In the genomic region with DNA sequence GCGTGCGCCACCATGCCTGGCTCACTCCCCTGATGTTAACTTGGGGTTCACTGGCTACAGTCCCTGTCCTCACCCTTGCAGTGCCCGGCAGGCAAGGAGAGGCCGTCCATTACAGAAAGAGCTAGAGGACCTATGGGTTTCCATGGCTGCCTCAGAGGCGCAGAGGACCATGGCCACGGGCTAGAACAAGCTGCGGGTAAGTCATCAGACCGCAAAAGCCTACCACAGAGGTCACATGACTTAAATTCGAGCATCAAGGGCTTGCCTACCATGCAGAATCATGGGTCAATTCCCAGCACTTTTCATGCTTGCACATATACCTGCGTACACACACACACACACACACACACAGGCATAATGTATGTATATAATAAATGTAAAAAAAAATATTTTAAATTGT, we compare ENCODE assay signal across 28 mouse cellular contexts. TPM values are rescaled to one million over a fixed set of nuclear protein-coding genes. Genes with fewer than 3 reads are reported as not detected.
DNase-seq lines count a peak whose midpoint lies in the region; ATAC-seq and TF ChIP-seq lines count a peak whose summit lies in the region.
"Had no signal": no experiment of that assay in that cellular context is flagged by ENCODE, and none has a peak within 500 bp of the region (broad histone marks: within the 10 kb centered on the region; RNA-seq: fewer than 3 reads in every experiment).

No protein-coding gene starts in this region.

- no peak for TF ChIP-seq CTCF in thymus, adult 2 months (IDR thresholded peaks at IDR 0.05; ENCODE audit: borderline replicate concordance, control insufficient read depth, extremely low read depth, insufficient read depth, low read length, poor library complexity)
- no peak for TF ChIP-seq CTCF in CH12.LX (conservative IDR thresholded peaks at IDR 0.05 in 1 of 2, IDR thresholded peaks at IDR 0.05 in 1 of 2; ENCODE audit: low read depth in 2 of 2, low read length in 2 of 2)
- no peak for TF ChIP-seq CTCF in stomach, postnatal 0 days (IDR thresholded peaks at IDR 0.05; ENCODE audit: low read depth)

- no peaks in the 10 kb centered on the region for H3K79me2 ChIP-seq in CH12.LX (replicated peaks; ENCODE audit: control insufficient read depth, extremely low read depth, insufficient read depth, poor library complexity, severe bottlenecking)

- no peak overlapping the region for H3K9ac ChIP-seq in CH12.LX (ENCODE audit: insufficient read depth, low read depth)
- no peak overlapping the region for H3K9ac ChIP-seq in stomach, postnatal 0 days (ENCODE audit: low read length)
- H3K9ac ChIP-seq: embryonic facial prominence, embryonic 15.5 days; forebrain, embryonic 13.5 days; heart, embryonic 12.5 days; hindbrain, embryonic 14.5 days; liver, embryonic 15.5 days; neural tube, embryonic 12.5 days had no signal

- dilution Hi-C loops in CH12.LX (cut with MboI; ENCODE audit: extremely low pct_ligation_motif_present, extremely low pct_unique_long_range_greater_than_20kb, low sequenced_read_pairs): no loop called here

- peaks cover 31% of the 10 kb centered on the region for H3K4me1 ChIP-seq in thymus, adult 2 months (replicated peaks; ENCODE audit: control insufficient read depth, insufficient read depth, low read length)
- H3K4me1 ChIP-seq in CH12.LX (ENCODE audit: control insufficient read depth in 1 of 2, insufficient read depth in 2 of 2): peaks cover 13 to 81% of the 10 kb centered on the region in 2 experiments
- no peaks in the 10 kb centered on the region for H3K4me1 ChIP-seq in stomach, postnatal 0 days (replicated peaks; ENCODE audit: control insufficient read depth, insufficient read depth)
- H3K4me1 ChIP-seq: forebrain, embryonic 13.5 days; liver, embryonic 15.5 days; neural tube, embryonic 12.5 days had no signal

- no peak for TF ChIP-seq EP300 in CH12.LX (IDR thresholded peaks at IDR 0.05; ENCODE audit: low read length)
- no peak for TF ChIP-seq EP300 in stomach, postnatal 0 days (optimal IDR thresholded peaks at IDR 0.05)

- no peak for TF ChIP-seq RAD21 in CH12.LX (IDR thresholded peaks at IDR 0.05; ENCODE audit: low read depth, low read length)

- no peak overlapping the region for H3K4me2 ChIP-seq in CH12.LX (ENCODE audit: insufficient read depth, low read depth, poor library complexity, severe bottlenecking)
- no peak overlapping the region for H3K4me2 ChIP-seq in stomach, postnatal 0 days (replicated peaks; ENCODE audit: low read depth)
- H3K4me2 ChIP-seq: embryonic facial prominence, embryonic 15.5 days; forebrain, embryonic 13.5 days; heart, embryonic 12.5 days; hindbrain, embryonic 14.5 days; liver, embryonic 15.5 days; midbrain, embryonic 11.5 days; neural tube, embryonic 12.5 days had no signal

- peaks cover 4% of the 10 kb centered on the region for H3K9me3 ChIP-seq in CH12.LX (replicated peaks; ENCODE audit: low read length)
- no peaks in the 10 kb centered on the region for H3K9me3 ChIP-seq in stomach, postnatal 0 days (ENCODE audit: control insufficient read depth, low read length)
- H3K9me3 ChIP-seq: embryonic facial prominence, embryonic 10.5 days; embryonic facial prominence, embryonic 15.5 days; forebrain, embryonic 13.5 days; liver, embryonic 15.5 days had no signal

- H3K27ac ChIP-seq in thymus, adult 2 months (ENCODE audit: control insufficient read depth, insufficient read depth, low read length): peak overlapping the region; percentile 58
- no peak overlapping the region for H3K27ac ChIP-seq in CH12.LX (ENCODE audit: insufficient read depth, low read depth)
- H3K27ac ChIP-seq in stomach, postnatal 0 days (replicated peaks): no peak overlapping the region
- H3K27ac ChIP-seq: embryonic facial prominence, embryonic 10.5 days; forebrain, embryonic 13.5 days; heart, adult 2 months; hindbrain, embryonic 14.5 days; liver, embryonic 15.5 days; neural tube, embryonic 12.5 days had no signal

- no peak overlapping the region for H3K4me3 ChIP-seq in thymus, adult 2 months (ENCODE audit: control insufficient read depth, insufficient read depth, low read length)
- H3K4me3 ChIP-seq in CH12.LX (replicated peaks in 1 of 3; ENCODE audit: low read depth in 2 of 3, low read length in 2 of 3, poor library complexity in 1 of 3): no peak overlapping the region
- no peak overlapping the region for H3K4me3 ChIP-seq in stomach, postnatal 0 days (ENCODE audit: low read depth, low read length)
- H3K4me3 ChIP-seq: embryonic facial prominence, embryonic 10.5 days; embryonic facial prominence, embryonic 15.5 days; forebrain, embryonic 13.5 days; heart, adult 2 months; heart, embryonic 12.5 days; liver, embryonic 15.5 days; neural tube, embryonic 12.5 days had no signal

- H3K36me3 ChIP-seq in thymus, adult 2 months (ENCODE audit: control insufficient read depth, insufficient read depth, low read length): no peaks in the 10 kb centered on the region
- H3K36me3 ChIP-seq in CH12.LX (replicated peaks in 1 of 2; ENCODE audit: control insufficient read depth in 1 of 2, insufficient read depth in 1 of 2, low read length in 1 of 2): no peaks in the 10 kb centered on the region
- H3K36me3 ChIP-seq in stomach, postnatal 0 days (ENCODE audit: control insufficient read depth, insufficient read depth, low read length): no peaks in the 10 kb centered on the region
- H3K36me3 ChIP-seq: embryonic facial prominence, embryonic 10.5 days; embryonic facial prominence, embryonic 15.5 days; G1E; heart, embryonic 12.5 days; liver, embryonic 15.5 days; neural tube, embryonic 12.5 days had no signal

- WGBS in thymus, adult 2 months: 53% methylated on average over 10 of the region's 10 CpGs
- WGBS in stomach, postnatal 0 days: 95% methylated on average over 10 of the region's 10 CpGs

- peak; percentile 22 for DNase-seq in thymus, adult 2 months
- no peak for DNase-seq in thymus, postnatal 25 days
- no peak for DNase-seq in CH12.LX (ENCODE audit: extremely low read depth)
- peak; percentile 40 for DNase-seq in R1 (ENCODE audit: low read depth, low spot score)
- DNase-seq in stomach, postnatal 0 days (ENCODE audit: low spot score): no peak
- no peak for DNase-seq in adrenal gland, adult 8-10 months
- DNase-seq: adrenal gland, postnatal 36 days; cerebellum, adult 2 months; cerebellum, postnatal 14 days; gastrocnemius, postnatal 25 days; heart, adult 2 months; kidney, adult 9 months; kidney, postnatal 10 days; layer of hippocampus, adult 9-11 months; lung, postnatal 36 days had no signal

- H3K27me3 ChIP-seq in thymus, adult 2 months (ENCODE audit: control insufficient read depth, insufficient read depth, low read length): no peaks in the 10 kb centered on the region
- H3K27me3 ChIP-seq in CH12.LX (replicated peaks): no peaks in the 10 kb centered on the region
- H3K27me3 ChIP-seq in stomach, postnatal 0 days (ENCODE audit: control insufficient read depth, insufficient read depth, low read length): no peaks in the 10 kb centered on the region
- H3K27me3 ChIP-seq: embryonic facial prominence, embryonic 15.5 days; forebrain, embryonic 13.5 days; heart, embryonic 12.5 days; liver, embryonic 15.5 days; neural tube, embryonic 12.5 days had no signal

- no peak for TF ChIP-seq POLR2A in thymus, adult 2 months (IDR thresholded peaks at IDR 0.05; ENCODE audit: control insufficient read depth, extremely low read depth, insufficient read depth, low read length, poor library complexity)
- TF ChIP-seq POLR2A in CH12.LX (IDR thresholded peaks at IDR 0.05; ENCODE audit: low read depth, low read length): no peak

- in situ Hi-C loops in CH12.LX (cut with MboI; ENCODE audit: low pct_ligation_motif_present, low pct_unique_long_range_greater_than_20kb, low sequenced_read_pairs): no loop called here

- peak; percentile 28; the same call in 1 of the 2 replicates for ATAC-seq in neutrophil, adult 5-6 weeks (ENCODE audit: extremely low read depth, insufficient number of reproducible peaks, low FRiP score, poor library complexity, severe bottlenecking)
- no peak for ATAC-seq in stomach, postnatal 0 days (ENCODE audit: low FRiP score, low TSS enrichment)
- ATAC-seq: forebrain, embryonic 13.5 days; midbrain, embryonic 16.5 days had no signal

TF ChIP-seq in CH12.LX, 34 proteins besides CTCF, POLR2A, EP300 and RAD21:
- no peak for TF ChIP-seq GABPA (IDR thresholded peaks at IDR 0.05; ENCODE audit: insufficient replicate concordance, low read depth, low read length)
- peak; percentile 42 for TF ChIP-seq USF1 (IDR thresholded peaks at IDR 0.05; ENCODE audit: low read depth, low read length)
- 0 out of 2 replicates have a peak, but pooled peaks have one; percentile 46 for TF ChIP-seq SIN3A (IDR thresholded peaks at IDR 0.05; ENCODE audit: low read length)
- peak; percentile 57 for TF ChIP-seq BHLHE40 (IDR thresholded peaks at IDR 0.05; ENCODE audit: low read depth, low read length)
- TF ChIP-seq USF2 (conservative IDR thresholded peaks at IDR 0.05; ENCODE audit: low read depth, low read length): peak; percentile 17; the same call in 1 of the 2 replicates

RNA-seq across cellular contexts. Expression of a gene that starts 10.0 kb away (rescaled TPM):
- polyA plus RNA-seq in thymus, adult 2 months (2012; rRNA removed): 261 and 279 TPM in 2 replicates
- total RNA-seq in CH12.LX (2012; rRNA removed): 92.3 and 102 TPM in 2 replicates
- 155 and 171 TPM in 2 replicates for total RNA-seq in CH12.LX (2014; rRNA removed)
- polyA plus RNA-seq in CH12.LX (2012; ENCODE audit: insufficient read length, low read depth): 163 and 180 TPM in 2 replicates
- total RNA-seq in neutrophil, adult 5-6 weeks (2017): 261 and 300 TPM in 2 replicates
- polyA plus RNA-seq in stomach, postnatal 0 days (2015; fragmentation: Nextera tagmentation; extraction: Ambion mirVana): 15.2 and 17.6 TPM in 2 replicates
- total RNA-seq in adrenal gland, adult 8-10 months (2022): 1 to 10 TPM; 1.9 to 4.8 (median 4.3) TPM
- polyA plus RNA-seq: C2C12 had no signal

RNA-seq across cellular contexts. Expression of a gene that starts 29.5 kb away (rescaled TPM):
- polyA plus RNA-seq in thymus, adult 2 months (2012; rRNA removed): 1.9 and 3.1 TPM in 2 replicates
- total RNA-seq in CH12.LX (2012; rRNA removed): 129 and 141 TPM in 2 replicates
- total RNA-seq in CH12.LX (2014; rRNA removed): 176 and 199 TPM in 2 replicates
- 157 and 176 TPM in 2 replicates for polyA plus RNA-seq in CH12.LX (2012; ENCODE audit: insufficient read length, low read depth)
- total RNA-seq in neutrophil, adult 5-6 weeks (2017): not detected in 2 replicates
- polyA plus RNA-seq in stomach, postnatal 0 days (2015; fragmentation: Nextera tagmentation; extraction: Ambion mirVana): 6.3 and 7.4 TPM in 2 replicates
- 10 to 100 TPM; 24.6 to 48.2 (median 32.4) TPM for total RNA-seq in adrenal gland, adult 8-10 months (2022)
- polyA plus RNA-seq: G1E; liver, adult 2 months had no signal

Comparison
In these comparisons a context has a peak if more than half of its experiments do, and no peak if none do; other contexts are left out.
1. DNase-seq: peak in thymus, adult 2 months (single experiment) and R1 (single experiment); none in thymus, postnatal 25 days (single experiment), CH12.LX (single experiment), stomach, postnatal 0 days (single experiment) and adrenal gland, adult 8-10 months (single experiment).
2. RNA of a gene that starts 10.0 kb away (total RNA-seq): 261 to 300 TPM in neutrophil, adult 5-6 weeks and 92.3 to 171 TPM in CH12.LX; 1.9 to 4.8 TPM in adrenal gland, adult 8-10 months; every median in the first group is over 10 times any median in the second.
3. RNA of a gene that starts 29.5 kb away (total RNA-seq): 129 to 199 TPM in CH12.LX and 24.6 to 48.2 TPM in adrenal gland, adult 8-10 months; not detected in neutrophil, adult 5-6 weeks; every median in the first group is over 10 times any median in the second.